Mouse (Mus musculus) embryonic facial prominence, embryonic 14.5 days (tissue): ENCODE measurements around the gene Csgalnact2. TPM values are rescaled to one million over a fixed set of nuclear protein-coding genes. Genes with fewer than 3 reads are reported as not detected.
A peak's percentile ranks its signal among the peaks of the same experiment; 100 is the strongest.

Experiments used
- ATAC-seq: fragments of 200-750 bp; cut with Nextera tagmentation; 2 replicates; pipeline ENCODE4 v1.8.0; 2017; ENCODE audit warnings: low read depth, moderate number of reproducible peaks, moderate TSS enrichment
- DNase-seq: peaks from one replicate; pipeline ENCODE4 v3.0.0-alpha.2; 2015; ENCODE audit warnings: low spot score
- H3K27ac ChIP-seq: fragments of 300-500 bp; sonication (generic); replicated peaks from 2 replicates; pipeline ENCODE4 v1.5.1; 2014; ENCODE audit warnings: low read depth, mild to moderate bottlenecking, low read length, moderate library complexity
- H3K27me3 ChIP-seq: fragments of 300-500 bp; sonication (generic); replicated peaks from 2 replicates; pipeline ENCODE4 v1.6.1; 2014; ENCODE audit warnings: low read length; ENCODE audit not compliant: control insufficient read depth, insufficient read depth
- H3K36me3 ChIP-seq: fragments of 300-500 bp; sonication (generic); 2 replicates; pipeline ENCODE4 v1.6.1; 2014; ENCODE audit warnings: low read length, mixed read lengths; ENCODE audit not compliant: control insufficient read depth, insufficient read depth
- H3K4me1 ChIP-seq: fragments of 300-500 bp; sonication (generic); 2 replicates; pipeline ENCODE4 v1.6.1; 2014; ENCODE audit warnings: antibody characterized with exemption, low read length; ENCODE audit not compliant: control insufficient read depth, insufficient read depth
- H3K4me2 ChIP-seq: fragments of 300-500 bp; sonication (generic); 2 replicates; pipeline ENCODE4 v1.6.1; 2014; ENCODE audit warnings: low read depth, mild to moderate bottlenecking, low read length, moderate library complexity, mixed read lengths
- H3K4me3 ChIP-seq: fragments of 300-500 bp; sonication (generic); 2 replicates; pipeline ENCODE4 v1.5.1; 2014; ENCODE audit warnings: low read depth, mild to moderate bottlenecking, low read length
- H3K9ac ChIP-seq: fragments of 300-500 bp; sonication (generic); 2 replicates; pipeline ENCODE4 v1.6.1; 2014; ENCODE audit warnings: low read depth, mild to moderate bottlenecking, low read length, moderate library complexity, mixed read lengths
- H3K9me3 ChIP-seq: fragments of 300-500 bp; sonication (generic); 2 replicates; pipeline ENCODE4 v1.6.1; 2016; ENCODE audit warnings: low read length; ENCODE audit not compliant: control insufficient read depth
- WGBS: fragments of 180-500 bp; shearing (Covaris S2); extraction: QIAGEN DNeasy Blood & Tissue Kit; methylation state at CpG from one replicate; pipeline ENCODE4 v1.1.7; 2014; 5-methylcytosine and 5-hydroxymethylcytosine counted together
- polyA plus RNA-seq: library from polyadenylated mRNA; unstranded; fragments of >200 nt; fragmentation: Nextera tagmentation; extraction: Ambion mirVana; gene quantifications from 2 replicates; pipeline ENCODE4 v1.2.1, GENCODE M21; 2014

Gene Csgalnact2
- 21.2 and 22.6 TPM in 2 replicates for polyA plus RNA-seq

DNA sequence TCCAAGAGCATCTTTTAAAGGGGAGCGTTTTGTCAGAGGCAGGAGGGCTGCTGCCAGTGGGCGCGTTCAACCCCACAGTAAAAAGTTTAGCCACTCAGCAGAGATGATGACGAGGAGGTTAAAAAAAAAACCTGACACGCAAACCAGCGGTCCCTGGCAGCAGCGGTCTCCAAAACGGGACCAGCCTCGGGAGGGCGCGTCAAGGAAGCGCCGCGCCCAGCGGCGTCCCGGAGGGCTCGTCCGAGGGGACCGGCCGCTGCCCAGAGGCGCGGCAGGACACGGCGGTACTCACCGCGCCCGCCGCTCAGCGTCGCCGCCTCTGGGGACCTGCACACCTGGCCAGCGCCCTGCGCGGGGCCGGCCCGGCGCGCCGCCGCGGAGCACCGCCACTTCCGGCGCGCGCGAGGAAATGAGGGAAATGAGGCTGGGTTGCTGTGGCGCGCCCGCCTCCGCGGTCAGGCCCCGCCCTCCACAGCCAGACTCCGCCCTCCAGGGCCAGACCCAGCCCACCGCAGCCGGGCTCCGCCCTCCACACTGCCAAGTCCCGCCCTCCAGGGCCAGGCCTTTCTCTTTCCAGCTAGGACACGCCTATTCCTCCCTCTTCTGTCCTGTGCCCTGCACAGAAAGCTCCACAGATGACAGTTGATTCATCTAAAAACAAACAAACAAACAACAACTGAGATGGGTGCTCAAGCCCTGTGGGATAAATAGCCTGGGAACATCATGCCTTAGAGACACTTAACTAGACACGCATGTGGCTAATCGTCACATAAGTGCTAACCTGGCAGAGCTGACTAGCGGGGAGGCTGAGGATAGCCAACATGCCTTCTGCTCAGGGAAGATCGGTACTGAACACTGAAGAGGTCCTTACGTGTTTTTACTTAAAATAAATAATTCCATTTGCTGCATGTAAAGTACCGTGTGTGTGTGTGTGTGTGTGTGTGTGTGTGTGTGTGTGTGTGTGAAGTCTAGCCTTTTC, at the start of gene Csgalnact2:
Csgalnact2 (minus strand) TSS at position 410 of the 979 bp plus-strand sequence.
- ATAC-seq, result peak; percentile 98
- Histone ChIP-seq H3K36me3 (no peaks in the 10 kb centered on the region), H3K4me3 (peak within 1 kb of the TSS; percentile 78), H3K27ac (peak within 1 kb of the TSS; percentile 83), H3K4me2 (peak within 1 kb of the TSS; percentile 90), H3K27me3 (no peaks in the 10 kb centered on the region), H3K9me3 (no peaks in the 10 kb centered on the region), H3K4me1 (no peaks in the 10 kb centered on the region), H3K9ac (peak within 1 kb of the TSS; percentile 83)
- WGBS, result 10% methylated on average over 34 of the region's 66 CpGs
- DNase-seq, result peak; percentile 93

GRCm38 (mm10) chr6:118188599-118188998, 49.7 kb upstream of the Csgalnact2 start:
- no peak overlapping the region for H3K4me2 ChIP-seq
- no peak overlapping the region for H3K27ac ChIP-seq
- no peaks in the 10 kb centered on the region for H3K4me1 ChIP-seq
- H3K4me3 ChIP-seq, result no peak overlapping the region
- DNase-seq (no peak), ATAC-seq (no peak)
- H3K9ac ChIP-seq, result no peak overlapping the region
- no peaks in the 10 kb centered on the region for H3K9me3 ChIP-seq
- H3K27me3 ChIP-seq, result peaks cover 2% of the 10 kb centered on the region; the same call in 1 of the 2 replicates
- no peaks in the 10 kb centered on the region for H3K36me3 ChIP-seq
- 63% methylated on average over 9 of the region's 9 CpGs for WGBS

GRCm38 (mm10) chr6:118187285-118187641, 48.3 kb upstream of the Csgalnact2 start:
- WGBS, result 86% methylated on average over 3 of the region's 3 CpGs
- Histone ChIP-seq H3K36me3 (no peaks in the 10 kb centered on the region), H3K4me1 (no peaks in the 10 kb centered on the region), H3K27ac (no peak overlapping the region), H3K27me3 (no peaks in the 10 kb centered on the region), H3K4me2 (no peak overlapping the region), H3K9ac (no peak overlapping the region), H3K4me3 (no peak overlapping the region), H3K9me3 (no peaks in the 10 kb centered on the region)
- ATAC-seq (no peak), DNase-seq (no peak)

DNA sequence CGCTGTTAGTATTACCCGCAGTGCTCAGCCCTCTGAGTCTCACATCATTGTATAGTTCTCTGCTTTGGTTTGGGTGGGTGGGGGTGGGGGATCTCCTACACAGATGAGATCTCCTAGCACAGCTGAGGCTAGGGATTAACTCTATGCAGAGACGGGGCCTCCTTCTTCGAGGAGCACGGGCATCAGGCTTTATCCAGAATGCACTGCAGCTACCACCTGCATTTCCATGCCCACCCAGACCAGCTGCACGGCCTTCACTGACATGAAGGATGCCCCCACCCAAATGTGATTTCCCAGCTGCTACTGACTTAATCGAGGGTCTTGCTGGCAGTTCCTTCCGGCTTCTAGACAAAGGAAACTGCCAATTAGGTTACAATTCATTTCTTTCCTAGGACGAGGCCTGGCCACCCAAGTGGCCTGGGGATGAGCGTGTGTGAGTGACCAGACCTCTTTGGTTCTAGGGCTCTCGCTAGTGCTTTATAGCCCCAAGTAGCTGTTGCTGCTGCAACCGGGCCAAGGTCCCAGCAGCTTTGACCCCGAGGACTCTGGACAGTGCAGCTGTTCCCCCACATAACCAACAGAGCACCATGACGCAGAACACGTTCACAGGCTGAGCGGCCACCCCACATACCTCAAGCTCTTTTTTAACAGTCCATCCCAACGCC, 47.8 kb upstream of the Csgalnact2 start:
- H3K4me1 ChIP-seq, result no peaks in the 10 kb centered on the region

DNA sequence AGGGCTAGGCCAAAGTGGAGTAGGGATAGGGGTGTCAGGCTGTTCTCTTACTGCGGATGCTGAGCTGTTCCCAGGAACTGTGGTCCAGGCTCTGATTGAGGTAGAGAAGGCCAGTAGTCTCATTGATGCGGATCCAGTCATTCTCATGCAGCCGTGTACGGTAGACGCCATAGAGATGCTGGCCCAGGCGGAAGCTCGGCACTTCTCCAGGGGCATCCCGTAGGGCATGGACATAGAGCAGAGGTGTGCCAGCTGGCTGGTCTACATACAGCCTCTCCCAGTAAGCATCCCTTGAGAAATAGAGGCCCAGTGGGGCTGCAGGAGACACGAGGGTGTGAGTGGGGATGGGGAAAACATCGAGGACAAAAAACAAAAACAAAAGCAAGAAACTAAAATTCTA, 45.2 kb upstream of the Csgalnact2 start:
- Histone ChIP-seq H3K9ac (no peak overlapping the region), H3K27me3 (no peaks in the 10 kb centered on the region), H3K27ac (no peak overlapping the region), H3K9me3 (no peaks in the 10 kb centered on the region), H3K4me3 (no peak overlapping the region), H3K4me2 (no peak overlapping the region), H3K4me1 (no peaks in the 10 kb centered on the region), H3K36me3 (no peaks in the 10 kb centered on the region)
- ATAC-seq, result no peak
- 88% methylated on average over 10 of the region's 10 CpGs for WGBS
- DNase-seq, result no peak

More for the DNA sequence above, 47.8 kb upstream of the Csgalnact2 start:
- Histone ChIP-seq H3K9me3 (no peaks in the 10 kb centered on the region), H3K27ac (no peak overlapping the region), H3K4me2 (no peak overlapping the region), H3K9ac (no peak overlapping the region), H3K36me3 (no peaks in the 10 kb centered on the region), H3K27me3 (no peaks in the 10 kb centered on the region), H3K4me3 (no peak overlapping the region)
- ATAC-seq (peak; percentile 62; the same call in 1 of the 2 replicates), DNase-seq (no peak)
- 73% methylated on average over 17 of the region's 17 CpGs for WGBS

DNA sequence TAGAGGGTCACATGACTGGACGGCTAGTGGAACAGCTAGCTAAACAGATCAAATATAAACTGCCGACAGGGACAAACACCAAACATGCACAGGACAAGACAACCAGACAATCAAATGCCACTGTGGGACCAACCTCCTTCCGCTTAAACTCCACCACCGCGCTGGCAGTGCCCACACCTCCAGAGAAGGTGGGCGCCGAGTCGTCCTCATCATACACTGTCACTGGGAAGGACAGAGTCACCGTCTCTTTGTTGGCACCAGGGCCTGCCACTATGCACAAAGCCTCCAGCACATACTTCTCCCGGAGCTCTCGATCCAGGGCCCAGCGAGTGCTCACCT, 41.1 kb upstream of the Csgalnact2 start:
- ATAC-seq, result 0 out of 2 replicates have a peak, but pooled peaks have one; percentile 10
- DNase-seq, result no peak
- H3K4me3 ChIP-seq, result no peak overlapping the region
- H3K27ac ChIP-seq, result no peak overlapping the region
- no peaks in the 10 kb centered on the region for H3K27me3 ChIP-seq
- H3K36me3 ChIP-seq, result no peaks in the 10 kb centered on the region
- WGBS, result 82% methylated on average over 12 of the region's 12 CpGs
- H3K4me2 ChIP-seq, result no peak overlapping the region
- H3K4me1 ChIP-seq, result no peaks in the 10 kb centered on the region
- H3K9me3 ChIP-seq, result no peaks in the 10 kb centered on the region
- no peak overlapping the region for H3K9ac ChIP-seq

GRCm38 (mm10) chr6:118179316-118180084, 40.6 kb upstream of the Csgalnact2 start:
- ATAC-seq, result peak; percentile 85
- H3K4me2 ChIP-seq, result no peak overlapping the region

GRCm38 (mm10) chr6:118173975-118174328, 35.0 kb upstream of the Csgalnact2 start:
- DNase-seq (no peak), ATAC-seq (no peak)
- no peak overlapping the region for H3K27ac ChIP-seq
- no peaks in the 10 kb centered on the region for H3K27me3 ChIP-seq
- no peak overlapping the region for H3K4me2 ChIP-seq
- H3K9me3 ChIP-seq, result no peaks in the 10 kb centered on the region
- WGBS, result 81% methylated on average over 5 of the region's 5 CpGs
- H3K4me1 ChIP-seq, result no peaks in the 10 kb centered on the region
- no peak overlapping the region for H3K9ac ChIP-seq
- H3K4me3 ChIP-seq, result no peak overlapping the region
- H3K36me3 ChIP-seq, result no peaks in the 10 kb centered on the region

More at GRCm38 (mm10) chr6:118179316-118180084, 40.6 kb upstream of the Csgalnact2 start:
- H3K4me3 ChIP-seq, result no peak overlapping the region
- H3K9me3 ChIP-seq, result no peaks in the 10 kb centered on the region
- no peak overlapping the region for H3K27ac ChIP-seq
- no peaks in the 10 kb centered on the region for H3K4me1 ChIP-seq
- no peaks in the 10 kb centered on the region for H3K36me3 ChIP-seq
- 55% methylated on average over 13 of the region's 13 CpGs for whole genome bisulfite sequencing
- no peak overlapping the region for H3K9ac ChIP-seq
- no peaks in the 10 kb centered on the region for H3K27me3 ChIP-seq
- DNase-seq, result peak; percentile 84
